Mouse (Mus musculus): ENCODE results near the gene Prr29. TPM values are rescaled to one million over a fixed set of nuclear protein-coding genes. Genes with fewer than 3 reads are reported as not detected.
"Not testable (repeated sequence)": the region's sequence is repeated elsewhere in the genome, so short reads cannot be mapped to it uniquely, and the experiment has no call there.

Gene Prr29
- total RNA-seq (2021) = under 1 TPM in 1 of 2 experiments, not detected in 1; 0.74 TPM
- long read RNA-seq, experiment 1 = 0 reads
- long read RNA-seq, experiment 2 = 0 reads

GRCm38 (mm10) chr11:106365366-106365765 lies at the start of gene Prr29:
Gene Prr29, plus strand, starts transcription at chr11:106365472.
- no peak for DNase-seq (ENCODE audit: low spot score in 2 of 2)

GRCm38 (mm10) chr11:106316416-106316815 lies 48.9 kb upstream of the Prr29 start:
- no peak for DNase-seq (ENCODE audit: low spot score in 2 of 2)

- no peak for DNase-seq (ENCODE audit: low spot score in 2 of 2)
Observed at GRCm38 (mm10) chr11:106317801-106318200, 47.5 kb upstream of the Prr29 start.

- no peak for DNase-seq (ENCODE audit: low spot score in 2 of 2)
Observed at GRCm38 (mm10) chr11:106318406-106319366, 46.6 kb upstream of the Prr29 start.

- no peak for DNase-seq (ENCODE audit: low spot score in 2 of 2)
Observed at GRCm38 (mm10) chr11:106324858-106325257, 40.4 kb upstream of the Prr29 start.

- peak; percentile 60 for DNase-seq (ENCODE audit: low spot score in 2 of 2)
Observed at GRCm38 (mm10) chr11:106325566-106326206, 39.6 kb upstream of the Prr29 start.

GRCm38 (mm10) chr11:106326475-106326874 lies 38.8 kb upstream of the Prr29 start:
- DNase-seq (ENCODE audit: low spot score in 2 of 2) = no peak

- DNase-seq (ENCODE audit: low spot score in 2 of 2) = no peak
Observed at GRCm38 (mm10) chr11:106328521-106328920, 36.8 kb upstream of the Prr29 start.

GRCm38 (mm10) chr11:106329128-106329527 lies 36.1 kb upstream of the Prr29 start:
- no peak for DNase-seq (ENCODE audit: low spot score in 2 of 2)

- peak; percentile 24 to 44 for DNase-seq (ENCODE audit: low spot score in 2 of 2)
Observed at GRCm38 (mm10) chr11:106329682-106330081, 35.6 kb upstream of the Prr29 start.

- no peak for DNase-seq (ENCODE audit: low spot score in 2 of 2)
Observed at GRCm38 (mm10) chr11:106332458-106332857, 32.8 kb upstream of the Prr29 start.

- DNase-seq (ENCODE audit: low spot score in 2 of 2) = no peak
Observed at GRCm38 (mm10) chr11:106334066-106334465, 31.2 kb upstream of the Prr29 start.

GRCm38 (mm10) chr11:106338029-106338428 lies 27.2 kb upstream of the Prr29 start:
- no peak for DNase-seq (ENCODE audit: low spot score in 2 of 2)

- no peak for DNase-seq (ENCODE audit: low spot score in 2 of 2)
Observed at GRCm38 (mm10) chr11:106338870-106339269, 26.4 kb upstream of the Prr29 start.

- DNase-seq (ENCODE audit: low spot score in 2 of 2) = not testable (repeated sequence)
Observed at GRCm38 (mm10) chr11:106339323-106339722, 25.9 kb upstream of the Prr29 start.

- no peak for DNase-seq (ENCODE audit: low spot score in 2 of 2)
Observed at GRCm38 (mm10) chr11:106340990-106341520, 24.2 kb upstream of the Prr29 start.

- DNase-seq (ENCODE audit: low spot score in 2 of 2) = no peak
Observed at GRCm38 (mm10) chr11:106344910-106345309, 20.4 kb upstream of the Prr29 start.

- DNase-seq (ENCODE audit: low spot score in 2 of 2) = no peak
Observed at GRCm38 (mm10) chr11:106349772-106350171, 15.5 kb upstream of the Prr29 start.

GRCm38 (mm10) chr11:106350853-106351252 lies 14.4 kb upstream of the Prr29 start:
- no peak for DNase-seq (ENCODE audit: low spot score in 2 of 2)

- no peak for DNase-seq (ENCODE audit: low spot score in 2 of 2)
Observed at GRCm38 (mm10) chr11:106351253-106351652, 14.0 kb upstream of the Prr29 start.

- DNase-seq (ENCODE audit: low spot score in 2 of 2) = no peak
Observed at GRCm38 (mm10) chr11:106351941-106352340, 13.3 kb upstream of the Prr29 start.

GRCm38 (mm10) chr11:106353188-106353587 lies 12.1 kb upstream of the Prr29 start, which contains the start of gene Scn4a:
Gene Scn4a, minus strand, starts transcription at chr11:106353288.
- no peak for DNase-seq (ENCODE audit: low spot score in 2 of 2)
